Mouse (Mus musculus) midbrain, postnatal 0 days (tissue): ENCODE measurements at regions not wholly inside any gene's neighbourhood (a gene's known extent, or its start where the extent isn't known, plus 50 kb on each side); places are given as distances from the start of the nearest gene placed in this dataset.

Experiments
- ATAC-seq: fragments of 200-750 bp; cut with Nextera tagmentation; 2 replicates; pipeline ENCODE4 v1.8.0; 2017; ENCODE audit warnings: moderate number of reproducible peaks, mild to moderate bottlenecking, moderate TSS enrichment, moderate library complexity; ENCODE audit not compliant: low FRiP score
- DNase-seq: peaks from one replicate; pipeline ENCODE4 v3.0.0-alpha.2; 2015; ENCODE audit warnings: low spot score
- H3K27ac ChIP-seq: fragments of 300-500 bp; sonication (generic); 2 replicates; pipeline ENCODE4 v1.5.1; 2014; ENCODE audit warnings: low read depth, mild to moderate bottlenecking, low read length, mixed read lengths
- H3K27me3 ChIP-seq: fragments of 300-500 bp; sonication (generic); 2 replicates; pipeline ENCODE4 v1.6.1; 2014; ENCODE audit warnings: low read length, control low read depth, mixed read lengths; ENCODE audit not compliant: insufficient read depth
- H3K36me3 ChIP-seq: fragments of 300-500 bp; sonication (generic); 2 replicates; pipeline ENCODE4 v1.6.1; 2014; ENCODE audit warnings: low read length, control low read depth, mixed read lengths; ENCODE audit not compliant: insufficient read depth
- H3K4me1 ChIP-seq: fragments of 300-500 bp; sonication (generic); 2 replicates; pipeline ENCODE4 v1.6.1; 2014; ENCODE audit warnings: mild to moderate bottlenecking, control low read depth, antibody characterized with exemption, low read length, mixed read lengths; ENCODE audit not compliant: insufficient read depth
- H3K4me2 ChIP-seq: fragments of 300-500 bp; sonication (generic); 2 replicates; pipeline ENCODE4 v1.6.1; 2014; ENCODE audit warnings: low read depth, mild to moderate bottlenecking, low read length, mixed read lengths; ENCODE audit not compliant: poor library complexity, severe bottlenecking
- H3K4me3 ChIP-seq: fragments of 300-500 bp; sonication (generic); 2 replicates; pipeline ENCODE4 v1.5.1; 2014; ENCODE audit warnings: low read depth, mild to moderate bottlenecking, low read length, moderate library complexity
- H3K9ac ChIP-seq: fragments of 300-500 bp; sonication (generic); replicated peaks from 2 replicates; pipeline ENCODE4 v1.6.1; 2014; ENCODE audit warnings: mild to moderate bottlenecking, low read length, moderate library complexity, mixed read lengths; ENCODE audit not compliant: poor library complexity, severe bottlenecking
- H3K9me3 ChIP-seq: fragments of 300-500 bp; sonication (generic); 2 replicates; pipeline ENCODE4 v1.6.1; 2016; ENCODE audit warnings: low read length, control low read depth
- CTCF ChIP-seq: IDR thresholded peaks from 2 replicates; pipeline ENCODE4 v1.5.1; 2016; ENCODE audit warnings: antibody characterized with exemption, mild to moderate bottlenecking
- WGBS: fragments of 180-500 bp; shearing (Covaris S2); extraction: QIAGEN DNeasy Blood & Tissue Kit; methylation state at CpG from one replicate; pipeline ENCODE4 v1.1.7; 2014; 5-methylcytosine and 5-hydroxymethylcytosine counted together

DNA sequence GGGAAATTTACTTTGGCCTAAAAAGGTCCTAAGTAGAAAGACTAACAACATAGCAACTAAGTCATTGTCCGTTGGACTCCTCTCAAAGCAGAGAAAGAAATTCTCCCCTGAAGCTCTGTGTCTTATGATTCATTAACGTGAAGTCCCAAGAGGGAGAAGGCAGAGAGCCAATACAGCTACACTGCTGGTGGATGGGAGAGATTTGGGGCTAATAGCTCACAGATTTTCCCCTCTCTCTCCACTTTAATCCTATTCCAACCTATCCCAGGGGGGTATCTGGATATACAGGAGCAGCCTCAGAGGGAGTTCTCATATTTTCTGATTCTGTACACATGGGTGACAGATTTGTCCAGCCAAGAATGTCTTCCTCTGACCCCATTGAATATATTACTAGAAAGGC, 247.1 kb downstream of the Ipo11 start:
- Histone ChIP-seq H3K4me1 (no peaks in the 10 kb centered on the region), H3K36me3 (no peaks in the 10 kb centered on the region), H3K27me3 (no peaks in the 10 kb centered on the region), H3K4me2 (no peak overlapping the region), H3K27ac (no peak overlapping the region), H3K9me3 (no peaks in the 10 kb centered on the region), H3K4me3 (no peak overlapping the region), H3K9ac (no peak overlapping the region)
- 55% methylated on average over 2 of the region's 2 CpGs for WGBS
- ATAC-seq (no peak), DNase-seq (peak; percentile 18)
- TF ChIP-seq CTCF, result no peak

DNA sequence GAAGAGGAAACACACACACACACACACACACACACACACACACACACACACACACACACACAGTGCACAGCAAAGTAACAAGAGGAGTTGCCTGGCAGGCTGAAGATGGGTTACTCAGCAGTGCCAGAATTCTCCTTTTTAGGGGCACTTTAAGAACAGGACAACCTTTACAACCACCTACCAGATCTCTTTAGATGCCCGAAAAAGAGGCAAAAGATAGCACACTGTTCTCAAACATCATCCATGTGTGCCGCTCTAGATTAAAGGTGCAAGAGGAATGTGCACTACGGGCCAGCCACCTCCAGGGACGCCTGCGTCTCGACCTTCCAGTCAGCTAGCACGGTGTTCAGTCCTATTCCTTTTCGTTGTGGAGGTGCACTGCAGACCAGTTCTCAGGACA, 247.7 kb downstream of the Ipo11 start:
- no peak for ATAC-seq
- H3K27me3 ChIP-seq, result no peaks in the 10 kb centered on the region
- H3K4me2 ChIP-seq, result no peak overlapping the region
- WGBS, result 91% methylated on average over 8 of the region's 8 CpGs
- no peaks in the 10 kb centered on the region for H3K9me3 ChIP-seq
- no peak overlapping the region for H3K9ac ChIP-seq
- no peak for DNase-seq
- H3K4me3 ChIP-seq, result no peak overlapping the region
- H3K36me3 ChIP-seq, result no peaks in the 10 kb centered on the region
- H3K27ac ChIP-seq, result no peak overlapping the region
- TF ChIP-seq CTCF, result no peak
- no peaks in the 10 kb centered on the region for H3K4me1 ChIP-seq

DNA sequence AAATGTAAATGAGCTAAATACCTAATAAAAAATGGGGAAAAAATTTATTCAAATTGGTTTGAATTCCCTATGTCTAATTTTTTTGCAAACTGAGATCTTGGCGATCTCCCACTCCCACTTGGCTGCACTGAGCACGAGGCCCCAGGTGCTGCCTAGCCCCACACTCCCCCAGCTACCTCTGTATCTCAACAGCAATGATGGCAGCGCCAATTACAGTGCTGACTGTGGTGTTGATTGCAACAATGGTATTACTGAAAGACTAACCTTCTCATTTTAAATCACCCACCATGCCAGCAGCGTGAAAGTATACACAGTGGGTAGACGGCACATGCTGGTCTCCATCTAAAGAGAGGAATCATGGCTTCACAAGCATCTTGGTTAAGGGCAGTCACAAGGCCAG, 267.1 kb downstream of the Ipo11 start:
- no peak for ATAC-seq
- Histone ChIP-seq H3K9ac (no peak overlapping the region), H3K4me2 (no peak overlapping the region), H3K4me3 (no peak overlapping the region), H3K27ac (no peak overlapping the region), H3K36me3 (no peaks in the 10 kb centered on the region), H3K27me3 (no peaks in the 10 kb centered on the region), H3K4me1 (no peaks in the 10 kb centered on the region), H3K9me3 (no peaks in the 10 kb centered on the region)
- WGBS, result 89% methylated on average over 5 of the region's 5 CpGs
- no peak for TF ChIP-seq CTCF
- DNase-seq, result no peak

DNA sequence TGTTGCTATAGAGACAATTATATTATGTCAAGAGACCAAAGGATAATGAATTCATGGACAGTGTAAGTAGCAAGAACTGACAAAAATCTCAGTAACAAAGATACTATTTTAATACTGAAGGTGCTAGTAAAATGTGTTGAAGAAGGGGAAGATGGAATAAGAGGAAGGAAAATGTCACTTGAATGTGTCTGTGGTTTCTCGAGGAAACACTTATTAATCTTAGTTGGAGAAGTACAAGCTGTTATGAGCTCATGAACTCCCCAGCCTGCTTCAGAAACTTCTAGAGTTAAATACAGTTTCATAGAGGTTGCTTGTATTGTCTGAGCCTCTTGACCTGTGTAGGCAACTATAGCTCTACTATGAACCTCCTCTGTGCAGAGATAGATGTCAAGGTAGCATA, 274.6 kb downstream of the Ipo11 start:
- H3K9ac ChIP-seq, result no peak overlapping the region
- 79% methylated on average over 1 of the region's 1 CpGs for WGBS
- no peak for DNase-seq
- H3K27ac ChIP-seq, result no peak overlapping the region
- ATAC-seq, result no peak
- H3K4me1 ChIP-seq, result no peaks in the 10 kb centered on the region
- no peaks in the 10 kb centered on the region for H3K9me3 ChIP-seq
- no peaks in the 10 kb centered on the region for H3K36me3 ChIP-seq
- H3K4me3 ChIP-seq, result no peak overlapping the region
- no peaks in the 10 kb centered on the region for H3K27me3 ChIP-seq
- no peak for TF ChIP-seq CTCF
- no peak overlapping the region for H3K4me2 ChIP-seq

DNA sequence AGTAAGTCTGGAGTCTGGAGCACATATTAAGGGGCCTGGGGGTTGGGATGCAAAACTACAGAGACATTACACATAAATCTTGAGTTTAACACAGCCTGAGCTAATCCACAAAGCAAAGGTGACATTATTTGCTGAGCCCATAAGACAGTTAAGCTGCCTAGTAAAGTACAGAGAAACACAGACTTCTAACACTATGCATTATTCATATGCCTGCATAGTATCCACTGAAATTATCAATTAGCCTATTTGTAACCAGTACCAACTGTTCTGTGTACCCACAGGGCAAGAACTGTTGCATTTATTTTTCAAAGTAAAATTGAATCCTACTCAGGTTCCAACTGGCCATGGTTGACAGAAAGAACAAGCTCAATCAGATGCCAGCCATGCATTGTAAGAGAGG, 287.4 kb downstream of the Ipo11 start:
- ATAC-seq (peak; percentile 62; the same call in 1 of the 2 replicates), DNase-seq (no peak)
- Histone ChIP-seq H3K27me3 (no peaks in the 10 kb centered on the region), H3K4me1 (no peaks in the 10 kb centered on the region), H3K9me3 (no peaks in the 10 kb centered on the region), H3K9ac (no peak overlapping the region), H3K4me2 (no peak overlapping the region), H3K27ac (no peak overlapping the region), H3K36me3 (no peaks in the 10 kb centered on the region), H3K4me3 (no peak overlapping the region)
- TF ChIP-seq CTCF, result no peak

DNA sequence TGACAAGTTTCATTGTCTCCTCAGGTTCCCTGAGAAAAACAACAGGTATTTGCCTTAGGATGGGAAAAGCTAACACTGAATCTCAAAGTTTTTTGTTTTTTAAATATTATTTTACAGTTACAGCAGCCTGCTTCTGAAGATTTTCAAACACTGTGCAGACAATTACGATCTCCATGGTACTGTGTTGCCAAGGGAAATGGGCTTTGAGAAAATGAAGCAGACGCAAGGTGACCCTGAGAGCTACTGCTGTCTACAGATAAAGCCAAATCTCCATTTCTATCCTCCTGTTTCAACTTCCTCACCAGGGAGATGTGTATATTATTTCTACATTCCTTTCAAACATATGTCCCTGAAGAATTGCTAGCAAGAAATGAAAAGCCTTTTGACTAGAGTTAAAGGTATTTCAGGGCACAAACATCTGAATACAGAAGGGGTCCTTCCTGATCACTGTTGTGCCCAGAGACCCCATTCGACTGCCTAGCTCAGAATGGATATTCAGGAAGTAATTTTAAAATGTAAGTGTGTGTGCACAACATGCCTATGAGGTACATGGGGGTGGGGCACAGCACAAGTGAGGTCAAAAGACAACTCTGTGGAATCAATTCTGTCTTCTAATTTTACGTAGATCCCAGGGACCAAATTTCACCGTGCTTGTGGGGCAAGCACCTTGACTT, 293.3 kb downstream of the Ipo11 start:
- H3K9me3 ChIP-seq, result no peaks in the 10 kb centered on the region
- WGBS, result 61% methylated on average over 5 of the region's 5 CpGs
- H3K4me3 ChIP-seq, result no peak overlapping the region
- DNase-seq, result peak; percentile 18
- H3K27ac ChIP-seq, result no peak overlapping the region
- ATAC-seq, result 0 out of 2 replicates have a peak, but pooled peaks have one; percentile 43
- no peaks in the 10 kb centered on the region for H3K36me3 ChIP-seq
- H3K4me1 ChIP-seq, result no peaks in the 10 kb centered on the region
- no peak overlapping the region for H3K9ac ChIP-seq
- no peaks in the 10 kb centered on the region for H3K27me3 ChIP-seq
- H3K4me2 ChIP-seq, result no peak overlapping the region
- no peak for TF ChIP-seq CTCF
